Mouse (Mus musculus): ENCODE data around the gene Anxa3.

GRCm38 (mm10) chr5:96853451-96853850 lies 60.3 kb downstream of the Anxa3 start:
- TF ChIP-seq CTCF (IDR thresholded peaks at IDR 0.05 in 2 of 3, conservative IDR thresholded peaks at IDR 0.05 in 1 of 3; ENCODE audit: control insufficient read depth in 1 of 3, insufficient read depth in 1 of 3, low read depth in 2 of 3, low read length in 3 of 3, poor library complexity in 1 of 3, severe bottlenecking in 1 of 3) (no peak), MXI1 (IDR thresholded peaks at IDR 0.05; ENCODE audit: low read depth, low read length) (no peak), BHLHE40 (IDR thresholded peaks at IDR 0.05; ENCODE audit: borderline replicate concordance, low read depth, low read length) (no peak), MAX (IDR thresholded peaks at IDR 0.05; ENCODE audit: low read length) (no peak), EP300 (IDR thresholded peaks at IDR 0.05; ENCODE audit: low read depth in 1 of 2, low read length in 2 of 2) (no peak), JUND (IDR thresholded peaks at IDR 0.05; ENCODE audit: low read depth, low read length) (no peak), ZMIZ1 (IDR thresholded peaks at IDR 0.05; ENCODE audit: low read depth, low read length) (no peak), CHD2 (IDR thresholded peaks at IDR 0.05; ENCODE audit: low read length) (no peak), GATA1 (IDR thresholded peaks at IDR 0.05; ENCODE audit: low read depth, low read length) (no peak), POLR2AphosphoS2 (IDR thresholded peaks at IDR 0.05; ENCODE audit: low read length) (no peak), TAL1 (IDR thresholded peaks at IDR 0.05; ENCODE audit: low read length) (no peak), ZKSCAN1 (IDR thresholded peaks at IDR 0.05; ENCODE audit: low read depth, low read length) (no peak), MAFK (IDR thresholded peaks at IDR 0.05; ENCODE audit: borderline replicate concordance, low read depth, low read length) (no peak)
